Comparison of ENCODE assay signal across 17 mouse cellular contexts in the genomic region with DNA sequence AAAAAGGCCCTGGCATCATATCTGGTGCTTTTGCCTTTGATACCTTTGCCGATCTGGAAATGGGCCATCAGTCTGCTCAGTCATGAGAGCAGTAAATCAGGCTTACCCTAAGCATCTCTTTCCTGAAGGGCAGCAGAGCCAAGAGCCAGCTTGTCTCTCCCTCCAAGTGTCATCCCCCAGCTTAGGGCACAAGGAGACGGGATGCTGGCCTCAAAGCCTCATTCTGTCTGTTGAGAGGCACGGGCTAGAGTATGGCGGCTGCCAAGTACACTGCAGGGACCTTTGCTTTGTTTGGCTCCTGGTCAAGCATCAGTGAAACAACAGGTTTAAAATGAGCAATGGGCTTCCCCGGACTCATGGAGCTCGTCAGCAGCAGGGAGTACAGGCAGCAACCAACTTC. TPM values are rescaled to one million over a fixed set of nuclear protein-coding genes. Genes with fewer than 3 reads are reported as not detected.
A peak's percentile ranks its signal among the peaks of the same experiment; 100 is the strongest.
DNase-seq lines count a peak whose midpoint lies in the region; ATAC-seq and TF ChIP-seq lines count a peak whose summit lies in the region.
"Had no signal": no experiment of that assay in that cellular context is flagged by ENCODE, and none has a peak within 500 bp of the region (broad histone marks: within the 10 kb centered on the region; RNA-seq: fewer than 3 reads in every experiment).

No protein-coding gene starts in this region.

- no peak overlapping the region for H3K4me3 ChIP-seq in cerebellum, adult 2 months (replicated peaks; ENCODE audit: insufficient read depth, low read depth, low read length)
- H3K4me3 ChIP-seq in hindbrain, embryonic 10.5 days = no peak overlapping the region
- no peak overlapping the region for H3K4me3 ChIP-seq in hindbrain, embryonic 12.5 days
- H3K4me3 ChIP-seq in midbrain, embryonic 13.5 days (replicated peaks) = no peak overlapping the region
- H3K4me3 ChIP-seq: midbrain, embryonic 12.5 days; neural tube, embryonic 13.5 days had no signal

- peak; percentile 22 to 51 for DNase-seq in cerebellum, adult 2 months
- DNase-seq in cerebellum, adult 8-10 months = no peak
- no peak for DNase-seq in hindbrain, embryonic 10.5 days (ENCODE audit: low spot score)
- DNase-seq in cerebellum, postnatal 14 days = peak; percentile 73 to 85
- DNase-seq in spleen, postnatal 14 days (ENCODE audit: low spot score in 2 of 2) = no peak
- DNase-seq: adrenal gland, adult 2 months; gastrocnemius, postnatal 36 days; kidney, postnatal 14 days; layer of hippocampus, adult 9-11 months; lung, postnatal 10 days; right cerebral cortex, adult 18-20 months had no signal

- no peak for TF ChIP-seq CTCF in cerebellum, adult 2 months (IDR thresholded peaks at IDR 0.05; ENCODE audit: borderline replicate concordance, insufficient read depth, low read depth, low read length)

- no peaks in the 10 kb centered on the region for H3K36me3 ChIP-seq in hindbrain, embryonic 10.5 days
- H3K36me3 ChIP-seq in hindbrain, embryonic 12.5 days = no peaks in the 10 kb centered on the region
- no peaks in the 10 kb centered on the region for H3K36me3 ChIP-seq in midbrain, embryonic 13.5 days
- H3K36me3 ChIP-seq: midbrain, embryonic 12.5 days; neural tube, embryonic 13.5 days had no signal

- no peaks in the 10 kb centered on the region for H3K27me3 ChIP-seq in cerebellum, adult 2 months (ENCODE audit: control insufficient read depth, insufficient read depth, low read length)
- no peaks in the 10 kb centered on the region for H3K27me3 ChIP-seq in hindbrain, embryonic 10.5 days (ENCODE audit: insufficient read depth, poor library complexity, severe bottlenecking)
- H3K27me3 ChIP-seq in hindbrain, embryonic 12.5 days = no peaks in the 10 kb centered on the region
- H3K27me3 ChIP-seq in midbrain, embryonic 13.5 days = no peaks in the 10 kb centered on the region
- H3K27me3 ChIP-seq: midbrain, embryonic 12.5 days; neural tube, embryonic 13.5 days had no signal

- no peak overlapping the region for H3K27ac ChIP-seq in cerebellum, adult 2 months (ENCODE audit: insufficient read depth, low read length)
- peak overlapping the region; percentile 57; the same call in 1 of the 2 replicates for H3K27ac ChIP-seq in hindbrain, embryonic 10.5 days
- no peak overlapping the region for H3K27ac ChIP-seq in hindbrain, embryonic 12.5 days
- no peak overlapping the region for H3K27ac ChIP-seq in midbrain, embryonic 13.5 days
- H3K27ac ChIP-seq: liver, embryonic 14.5 days; midbrain, embryonic 12.5 days; neural tube, embryonic 13.5 days had no signal

- H3K9me3 ChIP-seq in hindbrain, embryonic 10.5 days = no peaks in the 10 kb centered on the region
- H3K9me3 ChIP-seq in hindbrain, embryonic 12.5 days (replicated peaks) = no peaks in the 10 kb centered on the region
- H3K9me3 ChIP-seq in midbrain, embryonic 13.5 days = no peaks in the 10 kb centered on the region
- H3K9me3 ChIP-seq: midbrain, embryonic 12.5 days; neural tube, embryonic 13.5 days had no signal

- 6% methylated on average over 6 of the region's 6 CpGs for WGBS in cerebellum, adult 2 months
- WGBS in hindbrain, embryonic 10.5 days = 57% methylated on average over 6 of the region's 6 CpGs
- 49% methylated on average over 6 of the region's 6 CpGs for WGBS in hindbrain, embryonic 12.5 days
- 51% methylated on average over 6 of the region's 6 CpGs for WGBS in midbrain, embryonic 13.5 days

- H3K9ac ChIP-seq in hindbrain, embryonic 12.5 days = no peak overlapping the region
- no peak overlapping the region for H3K9ac ChIP-seq in midbrain, embryonic 13.5 days (replicated peaks)
- H3K9ac ChIP-seq: liver, embryonic 14.5 days; midbrain, embryonic 12.5 days; neural tube, embryonic 13.5 days had no signal

- no peak for TF ChIP-seq POLR2A in cerebellum, adult 2 months (IDR thresholded peaks at IDR 0.05; ENCODE audit: borderline replicate concordance, insufficient read depth, low read length)

- no peak overlapping the region for H3K4me2 ChIP-seq in hindbrain, embryonic 12.5 days (replicated peaks)
- no peak overlapping the region for H3K4me2 ChIP-seq in midbrain, embryonic 13.5 days (replicated peaks)
- H3K4me2 ChIP-seq: midbrain, embryonic 12.5 days; neural tube, embryonic 13.5 days had no signal

- ATAC-seq in hindbrain, embryonic 12.5 days (ENCODE audit: low FRiP score) = no peak
- peak; percentile 58 for ATAC-seq in midbrain, embryonic 13.5 days
- ATAC-seq in inflammation-experienced regulatory T-cells, adult 6 months = no peak

- peaks cover 7% of the 10 kb centered on the region for H3K4me1 ChIP-seq in cerebellum, adult 2 months (ENCODE audit: control insufficient read depth, insufficient read depth, low read length)
- peaks cover 13% of the 10 kb centered on the region for H3K4me1 ChIP-seq in hindbrain, embryonic 10.5 days (replicated peaks)
- H3K4me1 ChIP-seq in hindbrain, embryonic 12.5 days = peaks cover 8% of the 10 kb centered on the region; the same call in 1 of the 2 replicates
- H3K4me1 ChIP-seq in midbrain, embryonic 13.5 days (replicated peaks) = no peaks in the 10 kb centered on the region
- H3K4me1 ChIP-seq: midbrain, embryonic 12.5 days; neural tube, embryonic 13.5 days had no signal

RNA-seq across cellular contexts. Expression of gene Vav3, which starts 41.6 kb away (rescaled TPM):
- polyA plus RNA-seq in cerebellum, adult 2 months (2012; rRNA removed) = 8.8 TPM in 2 replicates
- 8.9 and 12.2 TPM in 2 replicates for polyA plus RNA-seq in hindbrain, embryonic 10.5 days (2016; fragmentation: Nextera tagmentation; extraction: Ambion mirVana)
- 24.0 and 26.3 TPM in 2 replicates for polyA plus RNA-seq in hindbrain, embryonic 12.5 days (2016; fragmentation: Nextera tagmentation; extraction: Ambion mirVana)
- 32.6 TPM in 2 replicates for polyA plus RNA-seq in midbrain, embryonic 13.5 days (2015; fragmentation: Nextera tagmentation; extraction: Ambion mirVana)
- polyA plus RNA-seq in inflammation-experienced regulatory T-cells, adult 6 months (2017; shearing (Covaris generic)) = 10 to 100 TPM in 1 of 3 experiments, 1 to 10 TPM in 2; 5.0 to 15.2 (median 9.9) TPM

Comparison
In these comparisons a context has a peak if more than half of its experiments do, and no peak if none do; other contexts are left out.
1. DNase-seq: peak in cerebellum, adult 2 months (2 of 2) and cerebellum, postnatal 14 days (2 of 2); none in cerebellum, adult 8-10 months (single experiment), hindbrain, embryonic 10.5 days (single experiment) and spleen, postnatal 14 days (0 of 2).